35 mouse cellular contexts compared by ENCODE assay signal in the genomic region with DNA sequence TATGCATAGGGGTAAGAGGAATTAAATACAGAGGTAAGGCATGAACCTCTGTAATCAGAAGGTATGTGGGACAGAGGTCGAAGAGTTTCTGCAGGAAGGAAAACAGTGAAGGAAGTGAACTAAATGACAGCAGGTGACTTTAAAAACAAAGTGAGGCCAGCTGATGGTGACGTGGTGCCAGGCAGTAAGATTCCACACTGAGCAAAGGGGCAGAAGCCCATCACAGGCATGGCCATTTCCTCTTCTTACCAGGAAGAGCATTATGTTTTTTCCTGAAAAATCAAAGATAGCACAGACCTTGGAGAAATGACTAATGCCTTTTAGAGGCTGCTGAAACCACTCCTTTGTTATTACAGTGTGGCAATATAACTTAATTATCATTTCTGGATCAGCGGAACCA. TPM values are rescaled to one million over a fixed set of nuclear protein-coding genes. Genes with fewer than 3 reads are reported as not detected.
DNase-seq lines count a peak whose midpoint lies in the region; ATAC-seq and TF ChIP-seq lines count a peak whose summit lies in the region.
"Had no signal": no experiment of that assay in that cellular context is flagged by ENCODE, and none has a peak within 500 bp of the region (broad histone marks: within the 10 kb centered on the region; RNA-seq: fewer than 3 reads in every experiment).

No protein-coding gene starts in this region.

- H3K9ac ChIP-seq in kidney, embryonic 14.5 days (ENCODE audit: low read depth, low read length) = no peak overlapping the region
- no peak overlapping the region for H3K9ac ChIP-seq in intestine, embryonic 15.5 days
- no peak overlapping the region for H3K9ac ChIP-seq in kidney, postnatal 0 days (ENCODE audit: low read depth, low read length)
- H3K9ac ChIP-seq: embryonic facial prominence, embryonic 13.5 days; forebrain, embryonic 15.5 days; heart, embryonic 13.5 days; hindbrain, embryonic 12.5 days; limb, embryonic 15.5 days; liver, embryonic 13.5 days; neural tube, embryonic 13.5 days had no signal

- no peaks in the 10 kb centered on the region for H3K36me3 ChIP-seq in kidney, embryonic 14.5 days (ENCODE audit: control insufficient read depth, insufficient read depth, low read length)
- H3K36me3 ChIP-seq in intestine, embryonic 15.5 days = no peaks in the 10 kb centered on the region
- H3K36me3 ChIP-seq in kidney, postnatal 0 days (ENCODE audit: insufficient read depth, low read length) = no peaks in the 10 kb centered on the region
- no peaks in the 10 kb centered on the region for H3K36me3 ChIP-seq in small intestine, adult 2 months (ENCODE audit: control insufficient read depth, insufficient read depth, low read length)
- H3K36me3 ChIP-seq: embryonic facial prominence, embryonic 13.5 days; forebrain, embryonic 15.5 days; heart, embryonic 13.5 days; hindbrain, embryonic 12.5 days; limb, embryonic 15.5 days; liver, embryonic 13.5 days; neural tube, embryonic 13.5 days had no signal

- H3K27ac ChIP-seq in kidney, embryonic 14.5 days (ENCODE audit: low read depth, low read length) = no peak overlapping the region
- no peak overlapping the region for H3K27ac ChIP-seq in intestine, embryonic 15.5 days
- H3K27ac ChIP-seq in kidney, postnatal 0 days = no peak overlapping the region
- peak overlapping the region; percentile 75 for H3K27ac ChIP-seq in small intestine, adult 2 months (ENCODE audit: insufficient read depth, low read depth, low read length)
- H3K27ac ChIP-seq: embryonic facial prominence, embryonic 13.5 days; forebrain, embryonic 10.5 days; forebrain, embryonic 15.5 days; gastrocnemius, adult 2 months; heart, embryonic 13.5 days; hindbrain, embryonic 12.5 days; hindbrain, postnatal 0 days; limb, embryonic 15.5 days; liver, embryonic 13.5 days; neural tube, embryonic 13.5 days had no signal

- no peaks in the 10 kb centered on the region for H3K9me3 ChIP-seq in kidney, embryonic 14.5 days (ENCODE audit: control insufficient read depth, low read length)
- no peaks in the 10 kb centered on the region for H3K9me3 ChIP-seq in intestine, embryonic 15.5 days
- no peaks in the 10 kb centered on the region for H3K9me3 ChIP-seq in kidney, postnatal 0 days (replicated peaks; ENCODE audit: low read length)
- H3K9me3 ChIP-seq: embryonic facial prominence, embryonic 13.5 days; forebrain, embryonic 10.5 days; forebrain, embryonic 15.5 days; heart, embryonic 13.5 days; hindbrain, embryonic 12.5 days; limb, embryonic 15.5 days; liver, embryonic 13.5 days; neural tube, embryonic 13.5 days had no signal

- TF ChIP-seq POLR2A in small intestine, adult 2 months (IDR thresholded peaks at IDR 0.05; ENCODE audit: low read depth, low read length) = no peak

- TF ChIP-seq CTCF in kidney, postnatal 0 days (IDR thresholded peaks at IDR 0.05; ENCODE audit: low read depth) = no peak
- TF ChIP-seq CTCF in small intestine, adult 2 months (IDR thresholded peaks at IDR 0.05; ENCODE audit: extremely low read depth, insufficient read length, insufficient replicate concordance, low read depth, low read length) = no peak

- no peak for ATAC-seq in kidney, embryonic 14.5 days (ENCODE audit: low FRiP score, low TSS enrichment)
- ATAC-seq in intestine, embryonic 15.5 days = peak; percentile 81
- no peak for ATAC-seq in kidney, postnatal 0 days (replicated peaks; ENCODE audit: low FRiP score, low read depth)
- ATAC-seq in megakaryocyte-erythroid progenitor cell, adult 5-6 weeks (replicated peaks; ENCODE audit: low FRiP score, low TSS enrichment, poor library complexity, severe bottlenecking) = no peak
- ATAC-seq: CD4-positive, CD25-positive, alpha-beta regulatory T cell, adult 4 months; forebrain, embryonic 15.5 days; hindbrain, postnatal 0 days had no signal

- DNase-seq in kidney, adult 9 months = peak; percentile 26
- peak; percentile 38 for DNase-seq in kidney, postnatal 0 days (ENCODE audit: low spot score)
- DNase-seq in heart, postnatal 4 days = no peak
- DNase-seq: adrenal gland, postnatal 14 days; cerebellum, adult 11-12 months; cerebellum, adult 9-11 months; gastrocnemius, adult 2 months; gastrocnemius, postnatal 36 days; heart, postnatal 10 days; liver, embryonic 13.5 days; lung, adult 18-20 months; lung, postnatal 14 days; thymus, postnatal 14 days had no signal

- H3K4me3 ChIP-seq in kidney, embryonic 14.5 days (ENCODE audit: low read length) = no peak overlapping the region
- H3K4me3 ChIP-seq in intestine, embryonic 15.5 days (replicated peaks) = no peak overlapping the region
- H3K4me3 ChIP-seq in kidney, postnatal 0 days (replicated peaks; ENCODE audit: low read depth, low read length) = no peak overlapping the region
- no peak overlapping the region for H3K4me3 ChIP-seq in small intestine, adult 2 months (ENCODE audit: low read depth, low read length)
- H3K4me3 ChIP-seq: embryonic facial prominence, embryonic 13.5 days; forebrain, embryonic 10.5 days; forebrain, embryonic 15.5 days; gastrocnemius, adult 2 months; heart, embryonic 13.5 days; hindbrain, embryonic 12.5 days; limb, embryonic 15.5 days; liver, embryonic 13.5 days; neural tube, embryonic 13.5 days had no signal

- 57% methylated on average over 3 of the region's 3 CpGs for WGBS in kidney, embryonic 14.5 days
- WGBS in intestine, embryonic 15.5 days = 56% methylated on average over 3 of the region's 3 CpGs
- 37% methylated on average over 3 of the region's 3 CpGs for WGBS in kidney, postnatal 0 days
- 23% methylated on average over 3 of the region's 3 CpGs for WGBS in small intestine, adult 2 months

- no peak overlapping the region for H3K4me2 ChIP-seq in kidney, embryonic 14.5 days (replicated peaks; ENCODE audit: low read depth, low read length)
- H3K4me2 ChIP-seq in intestine, embryonic 15.5 days (replicated peaks) = no peak overlapping the region
- no peak overlapping the region for H3K4me2 ChIP-seq in kidney, postnatal 0 days (ENCODE audit: low read length)
- H3K4me2 ChIP-seq: embryonic facial prominence, embryonic 13.5 days; forebrain, embryonic 15.5 days; heart, embryonic 13.5 days; hindbrain, embryonic 12.5 days; limb, embryonic 15.5 days; liver, embryonic 13.5 days; midbrain, embryonic 11.5 days; neural tube, embryonic 13.5 days had no signal

- H3K4me1 ChIP-seq in kidney, embryonic 14.5 days (ENCODE audit: control insufficient read depth, insufficient read depth, low read length) = no peaks in the 10 kb centered on the region
- no peaks in the 10 kb centered on the region for H3K4me1 ChIP-seq in intestine, embryonic 15.5 days (replicated peaks)
- no peaks in the 10 kb centered on the region for H3K4me1 ChIP-seq in kidney, postnatal 0 days (replicated peaks; ENCODE audit: insufficient read depth, low read length)
- H3K4me1 ChIP-seq in small intestine, adult 2 months (ENCODE audit: control insufficient read depth, insufficient read depth, insufficient read length, low read length) = peaks cover 8% of the 10 kb centered on the region; the same call in 1 of the 2 replicates
- H3K4me1 ChIP-seq: forebrain, embryonic 15.5 days; liver, embryonic 13.5 days had no signal

- no peaks in the 10 kb centered on the region for H3K27me3 ChIP-seq in kidney, embryonic 14.5 days (ENCODE audit: control insufficient read depth, insufficient read depth, low read length)
- H3K27me3 ChIP-seq in intestine, embryonic 15.5 days (replicated peaks) = no peaks in the 10 kb centered on the region
- H3K27me3 ChIP-seq in kidney, postnatal 0 days (ENCODE audit: insufficient read depth, low read length) = no peaks in the 10 kb centered on the region
- H3K27me3 ChIP-seq in small intestine, adult 2 months (ENCODE audit: control insufficient read depth, insufficient read depth, low read length) = no peaks in the 10 kb centered on the region
- H3K27me3 ChIP-seq: embryonic facial prominence, embryonic 13.5 days; forebrain, embryonic 15.5 days; heart, embryonic 13.5 days; hindbrain, embryonic 12.5 days; limb, embryonic 15.5 days; liver, embryonic 13.5 days; neural tube, embryonic 13.5 days had no signal

RNA-seq across cellular contexts. Expression of a gene that starts 6.8 kb away (rescaled TPM):
- polyA plus RNA-seq in kidney, embryonic 14.5 days (2014; fragmentation: Nextera tagmentation; extraction: Ambion mirVana) = 10.5 and 11.6 TPM in 2 replicates
- polyA plus RNA-seq in intestine, embryonic 15.5 days (2015; fragmentation: Nextera tagmentation; extraction: Ambion mirVana) = 12.8 and 13.5 TPM in 2 replicates
- 14.8 and 15.0 TPM in 2 replicates for polyA plus RNA-seq in kidney, postnatal 0 days (2015; fragmentation: Nextera tagmentation; extraction: Ambion mirVana)
- polyA plus RNA-seq in small intestine, adult 2 months (2012; rRNA removed) = 1.3 and 3.5 TPM in 2 replicates
- total RNA-seq in megakaryocyte-erythroid progenitor cell, adult 5-6 weeks (2014; fragmentation: Nextera tagmentation) = 4.3 and 9.3 TPM in 2 replicates
- 10.4 and 10.7 TPM in 2 replicates for total RNA-seq in megakaryocyte-erythroid progenitor cell, adult 5-6 weeks (2017)
- total RNA-seq in heart, postnatal 4 days (2021) = 10 to 100 TPM; 19.0 to 20.1 TPM

RNA-seq across cellular contexts. Expression of a gene that starts 53.2 kb away (rescaled TPM):
- not detected in 2 replicates for polyA plus RNA-seq in kidney, embryonic 14.5 days (2014; fragmentation: Nextera tagmentation; extraction: Ambion mirVana)
- polyA plus RNA-seq in intestine, embryonic 15.5 days (2015; fragmentation: Nextera tagmentation; extraction: Ambion mirVana) = not detected in 2 replicates
- polyA plus RNA-seq in kidney, postnatal 0 days (2015; fragmentation: Nextera tagmentation; extraction: Ambion mirVana) = not detected in 2 replicates
- polyA plus RNA-seq in small intestine, adult 2 months (2012; rRNA removed) = not detected in 2 replicates
- not detected in 2 replicates for total RNA-seq in megakaryocyte-erythroid progenitor cell, adult 5-6 weeks (2014; fragmentation: Nextera tagmentation)
- 2.9 TPM in 1 of 2 replicates, not detected in the other for total RNA-seq in megakaryocyte-erythroid progenitor cell, adult 5-6 weeks (2017)
- total RNA-seq in heart, postnatal 4 days (2021) = not detected
- total RNA-seq: adrenal gland, postnatal 14 days; common myeloid progenitor, adult 5-6 weeks; gastrocnemius, adult 2 months; gastrocnemius, postnatal 36 days; heart, adult 8-10 months; heart, postnatal 10 days; hindbrain, postnatal 0 days; layer of hippocampus, adult 8-10 months; layer of hippocampus, postnatal 25 days; left cerebral cortex, adult 8-10 months; left cerebral cortex, postnatal 36 days; megakaryocyte progenitor cell, adult 5-6 weeks had no signal
- polyA plus RNA-seq: CD4-positive, CD25-positive, alpha-beta regulatory T cell, adult 4 months; embryonic facial prominence, embryonic 13.5 days; forebrain, embryonic 10.5 days; forebrain, embryonic 15.5 days; heart, embryonic 13.5 days; hindbrain, embryonic 12.5 days; limb, embryonic 15.5 days; liver, embryonic 13.5 days; midbrain, embryonic 11.5 days; neural tube, embryonic 13.5 days; stomach, embryonic 14.5 days had no signal
